Mouse (Mus musculus) forebrain, embryonic 10.5 days (tissue): ENCODE data around the gene Ubl7. TPM values are rescaled to one million over a fixed set of nuclear protein-coding genes. Genes with fewer than 3 reads are reported as not detected.
A peak's percentile ranks its signal among the peaks of the same experiment; 100 is the strongest.
"Not testable (repeated sequence)": the region's sequence is repeated elsewhere in the genome, so short reads cannot be mapped to it uniquely, and the experiment has no call there.

ENCODE experiments used
- DNase-seq: peaks from one replicate; pipeline ENCODE4 v3.0.0-alpha.2; 2017; ENCODE audit warnings: low spot score; ENCODE audit errors: extremely low spot score
- H3K27ac ChIP-seq: fragments of 300-500 bp; sonication (generic); 2 replicates; pipeline ENCODE4 v1.5.1; 2016; ENCODE audit warnings: mild to moderate bottlenecking
- H3K27me3 ChIP-seq: fragments of 300-500 bp; sonication (generic); 2 replicates; pipeline ENCODE4 v1.6.1; 2016; ENCODE audit warnings: mild to moderate bottlenecking; ENCODE audit not compliant: poor library complexity, severe bottlenecking
- H3K36me3 ChIP-seq: fragments of 300-500 bp; sonication (generic); replicated peaks from 2 replicates; pipeline ENCODE4 v1.6.1; 2016; ENCODE audit warnings: mild to moderate bottlenecking, moderate library complexity
- H3K4me1 ChIP-seq: fragments of 300-500 bp; sonication (generic); 2 replicates; pipeline ENCODE4 v1.6.1; 2016
- H3K4me3 ChIP-seq: fragments of 300-500 bp; sonication (generic); 2 replicates; pipeline ENCODE4 v1.5.1; 2016; ENCODE audit warnings: mild to moderate bottlenecking, moderate library complexity
- H3K9me3 ChIP-seq: fragments of 300-500 bp; sonication (generic); 2 replicates; pipeline ENCODE4 v1.6.1; 2016; ENCODE audit warnings: mild to moderate bottlenecking, moderate library complexity
- WGBS: fragments of 180-500 bp; shearing (Covaris S2); methylation state at CpG from one replicate; pipeline ENCODE4 v1.1.7; 2016; 5-methylcytosine and 5-hydroxymethylcytosine counted together
- polyA plus RNA-seq: library from polyadenylated mRNA; unstranded; fragments of >200 nt; fragmentation: Nextera tagmentation; extraction: Ambion mirVana; gene quantifications from 2 replicates; pipeline ENCODE4 v1.2.1, GENCODE M21; 2016

Gene Ubl7
- polyA plus RNA-seq = 109 and 111 TPM in 2 replicates

DNA sequence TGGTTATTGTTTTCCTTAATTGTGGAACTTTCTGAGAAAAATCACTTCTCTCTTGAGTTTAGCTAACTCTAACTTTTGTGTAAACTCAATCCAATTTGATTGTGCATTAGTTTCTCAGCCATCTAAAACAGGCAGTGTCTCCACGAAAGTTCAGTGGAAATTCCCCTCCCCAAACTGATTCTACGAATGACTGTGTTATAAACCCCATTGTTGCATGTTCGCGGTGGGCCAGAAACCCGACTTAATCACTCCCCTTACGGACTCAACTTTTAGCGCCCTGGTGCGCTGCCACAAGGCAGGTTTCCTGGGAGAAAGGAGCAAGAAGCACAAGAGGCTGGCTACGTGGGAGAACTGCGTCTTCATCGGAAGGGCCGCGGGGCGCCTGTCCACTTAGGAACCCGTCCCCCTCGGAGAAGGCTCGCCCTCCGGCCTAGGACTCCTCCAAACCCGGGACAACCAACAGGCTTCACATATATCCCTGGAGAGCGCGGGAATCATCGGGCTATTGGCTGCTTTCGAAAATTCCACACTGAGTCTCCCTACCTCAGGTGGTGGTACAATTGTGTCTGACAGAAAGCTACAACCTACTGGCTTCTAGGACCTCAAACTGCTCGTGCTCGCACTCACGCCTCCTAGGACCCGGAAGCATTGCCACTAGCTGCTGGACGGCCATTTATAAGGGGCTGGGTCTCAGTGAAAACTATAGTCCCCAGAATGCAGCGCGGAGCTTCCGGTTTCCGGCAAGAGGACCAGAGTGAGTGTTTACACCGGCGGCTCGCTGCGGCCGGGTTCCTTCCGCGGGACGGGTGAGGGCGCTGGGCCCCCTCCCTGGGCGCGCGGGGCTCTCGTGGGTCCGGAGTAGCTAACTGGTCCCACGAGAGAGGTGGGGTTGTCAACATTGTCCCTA is at the start of gene Ubl7:
TSS of gene Ubl7 (plus strand) at position 726 of the 907 bp plus-strand sequence.
- H3K4me1 ChIP-seq = peaks cover 19% of the 10 kb centered on the region
- peak within 1 kb of the TSS; percentile 59 for H3K4me3 ChIP-seq
- H3K27me3 ChIP-seq = no peaks in the 10 kb centered on the region
- whole genome bisulfite sequencing = under 1% methylated on average over 47 of the region's 47 CpGs
- H3K27ac ChIP-seq = peak within 1 kb of the TSS; percentile 92
- H3K9me3 ChIP-seq = no peaks in the 10 kb centered on the region
- H3K36me3 ChIP-seq = peaks cover 11% of the 10 kb centered on the region; the same call in 1 of the 2 replicates
- peak; percentile 92 for DNase-seq

- Histone ChIP-seq H3K27me3 (no peaks in the 10 kb centered on the region), H3K9me3 (no peaks in the 10 kb centered on the region), H3K27ac (no peak overlapping the region), H3K4me1 (peaks cover 7% of the 10 kb centered on the region), H3K36me3 (no peaks in the 10 kb centered on the region), H3K4me3 (no peak overlapping the region)
- 56% methylated on average over 9 of the region's 9 CpGs for WGBS
- DNase-seq = peak; percentile 35
These were observed 48.8 kb upstream of the Ubl7 start for GRCm38 (mm10) chr9:57861951-57862471.

- no peak overlapping the region for H3K4me3 ChIP-seq
- no peak for DNase-seq
- no peaks in the 10 kb centered on the region for H3K9me3 ChIP-seq
- peaks cover 7% of the 10 kb centered on the region for H3K4me1 ChIP-seq
- no peaks in the 10 kb centered on the region for H3K36me3 ChIP-seq
- no peak overlapping the region for H3K27ac ChIP-seq
- H3K27me3 ChIP-seq = no peaks in the 10 kb centered on the region
These were observed 46.4 kb upstream of the Ubl7 start for GRCm38 (mm10) chr9:57864336-57864735.

DNA sequence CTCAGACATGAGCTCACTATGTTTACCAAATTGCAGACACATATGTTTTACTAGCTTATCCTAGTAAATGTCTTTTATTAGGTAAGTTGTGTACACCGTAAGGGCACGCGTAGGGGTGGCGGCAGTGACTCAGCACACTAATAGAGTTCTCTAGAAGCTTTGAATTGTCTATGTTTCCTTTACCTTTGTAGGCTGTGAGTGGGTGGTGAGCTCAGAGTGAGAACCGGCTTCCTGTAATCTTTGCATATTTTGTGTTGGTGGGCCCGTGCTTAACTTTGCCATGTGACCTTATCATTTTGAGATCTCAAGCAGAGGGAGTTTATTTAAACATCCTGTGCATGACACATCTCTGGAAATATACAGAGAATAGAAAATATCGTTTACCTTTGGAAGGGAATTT is 44.2 kb upstream of the Ubl7 start:
- Histone ChIP-seq H3K36me3 (no peaks in the 10 kb centered on the region), H3K27me3 (no peaks in the 10 kb centered on the region), H3K4me3 (no peak overlapping the region), H3K4me1 (peaks cover 7% of the 10 kb centered on the region), H3K9me3 (no peaks in the 10 kb centered on the region), H3K27ac (no peak overlapping the region)
- WGBS = 91% methylated on average over 7 of the region's 7 CpGs
- no peak for DNase-seq

DNA sequence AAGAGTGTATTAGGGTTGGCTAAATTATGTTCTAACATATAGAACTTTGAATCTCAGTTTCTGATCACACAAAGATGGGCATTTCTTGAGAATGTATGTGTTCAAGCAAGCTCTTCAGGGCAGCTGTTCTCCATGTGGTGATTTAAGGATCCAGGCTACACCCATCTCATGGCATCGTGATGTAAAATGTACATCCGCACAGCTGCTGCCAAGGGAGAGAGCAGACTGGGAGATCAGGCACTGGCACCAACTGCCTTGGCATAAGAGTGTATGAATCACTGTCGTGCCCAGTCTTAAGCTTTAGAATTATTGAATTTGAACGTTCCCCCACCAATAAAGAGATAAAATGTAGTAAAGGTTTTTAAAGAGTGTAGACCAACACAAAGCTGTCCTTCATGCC is 43.5 kb upstream of the Ubl7 start:
- Histone ChIP-seq H3K27ac (no peak overlapping the region), H3K9me3 (no peaks in the 10 kb centered on the region), H3K36me3 (no peaks in the 10 kb centered on the region), H3K4me1 (peaks cover 3% of the 10 kb centered on the region), H3K27me3 (no peaks in the 10 kb centered on the region), H3K4me3 (no peak overlapping the region)
- DNase-seq = no peak
- WGBS = 91% methylated on average over 4 of the region's 4 CpGs

DNA sequence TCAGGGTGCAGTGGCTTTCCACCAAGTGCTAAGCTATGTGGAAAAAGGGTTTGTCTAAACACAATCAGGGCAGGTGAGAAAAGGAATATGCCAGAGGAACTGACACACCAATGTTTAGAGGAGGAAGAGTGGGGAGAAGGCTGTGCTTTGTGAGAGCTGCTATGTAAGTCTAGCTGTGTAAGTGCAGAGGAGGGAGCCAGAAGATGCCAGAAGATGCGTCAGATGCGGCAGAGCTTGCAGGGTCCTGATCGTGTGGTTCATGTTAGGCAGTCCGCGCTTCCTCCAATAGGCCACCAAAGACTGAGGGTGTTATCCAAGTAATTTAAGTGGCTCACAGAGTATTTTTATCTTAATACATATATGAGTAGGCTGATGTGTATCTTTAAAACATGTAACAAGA is 42.9 kb upstream of the Ubl7 start:
- no peaks in the 10 kb centered on the region for H3K36me3 ChIP-seq
- H3K4me3 ChIP-seq = no peak overlapping the region
- no peak for DNase-seq
- H3K4me1 ChIP-seq = no peaks in the 10 kb centered on the region
- no peak overlapping the region for H3K27ac ChIP-seq
- H3K9me3 ChIP-seq = no peaks in the 10 kb centered on the region
- WGBS = 86% methylated on average over 5 of the region's 5 CpGs
- H3K27me3 ChIP-seq = no peaks in the 10 kb centered on the region

DNA sequence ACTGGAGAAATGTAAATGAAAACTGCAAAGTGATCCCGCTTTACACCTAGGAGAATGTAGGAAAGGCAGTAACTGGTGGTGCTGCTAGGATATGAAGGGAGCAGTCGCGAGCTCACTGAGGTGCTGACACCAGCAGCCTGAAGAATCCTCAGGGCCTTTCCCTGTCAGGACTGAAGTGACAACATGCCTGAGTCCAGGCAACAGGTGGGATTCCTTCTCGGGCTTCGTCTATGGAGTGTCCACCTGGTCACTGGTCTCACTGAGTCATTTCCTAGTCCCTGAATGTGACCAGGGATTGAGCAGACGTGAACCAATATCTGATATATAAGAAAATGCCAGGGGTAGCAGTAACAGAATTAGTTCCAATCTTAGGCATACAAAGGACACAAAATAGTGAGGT is 42.0 kb upstream of the Ubl7 start:
- Histone ChIP-seq H3K9me3 (no peaks in the 10 kb centered on the region), H3K4me3 (no peak overlapping the region), H3K36me3 (no peaks in the 10 kb centered on the region), H3K27me3 (no peaks in the 10 kb centered on the region), H3K27ac (no peak overlapping the region), H3K4me1 (no peaks in the 10 kb centered on the region)
- DNase-seq = no peak
- WGBS = 86% methylated on average over 6 of the region's 6 CpGs

DNA sequence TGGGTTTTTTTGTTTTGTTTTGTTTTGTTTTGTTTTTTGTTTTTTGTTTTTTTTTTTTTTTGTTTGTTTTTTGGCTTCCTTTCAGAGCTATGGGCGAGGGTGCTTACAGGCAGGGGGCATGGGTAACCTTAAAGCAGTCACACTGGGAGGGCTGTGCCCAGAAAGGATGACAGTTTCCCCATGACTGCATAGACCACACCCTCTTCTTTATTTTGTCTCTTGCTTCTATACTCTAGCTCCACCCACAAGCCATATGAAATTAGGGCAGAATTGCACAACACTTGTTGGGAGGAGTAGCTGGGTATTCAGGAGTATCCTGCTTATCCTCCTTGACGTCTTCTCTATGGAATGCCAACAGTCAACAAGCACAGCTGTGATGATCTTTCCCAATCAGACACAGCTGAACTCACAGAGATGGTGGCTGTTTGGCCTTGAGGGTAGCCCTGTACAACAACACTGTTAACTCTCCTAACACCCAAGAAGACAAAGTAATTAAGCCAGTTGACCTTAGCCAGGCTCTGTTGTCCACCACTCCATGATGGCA is 40.4 kb upstream of the Ubl7 start:
- no peak for DNase-seq
- no peak overlapping the region for H3K27ac ChIP-seq
- no peaks in the 10 kb centered on the region for H3K4me1 ChIP-seq
- no peaks in the 10 kb centered on the region for H3K27me3 ChIP-seq
- 40% methylated on average over 2 of the region's 2 CpGs for WGBS
- no peak overlapping the region for H3K4me3 ChIP-seq
- no peaks in the 10 kb centered on the region for H3K9me3 ChIP-seq
- H3K36me3 ChIP-seq = no peaks in the 10 kb centered on the region

GRCm38 (mm10) chr9:57874134-57874533 is 36.6 kb upstream of the Ubl7 start:
- no peaks in the 10 kb centered on the region for H3K27me3 ChIP-seq
- DNase-seq = no peak
- WGBS = 88% methylated on average over 5 of the region's 5 CpGs
- H3K27ac ChIP-seq = no peak overlapping the region
- no peaks in the 10 kb centered on the region for H3K9me3 ChIP-seq
- no peaks in the 10 kb centered on the region for H3K4me1 ChIP-seq
- H3K4me3 ChIP-seq = no peak overlapping the region
- H3K36me3 ChIP-seq = no peaks in the 10 kb centered on the region

- Histone ChIP-seq H3K27me3 (no peaks in the 10 kb centered on the region), H3K27ac (no peak overlapping the region), H3K4me3 (no peak overlapping the region), H3K36me3 (no peaks in the 10 kb centered on the region), H3K4me1 (peaks cover 2% of the 10 kb centered on the region; the same call in 1 of the 2 replicates), H3K9me3 (no peaks in the 10 kb centered on the region)
- WGBS = 82% methylated on average over 3 of the region's 3 CpGs
- DNase-seq = no peak
These were observed 35.8 kb upstream of the Ubl7 start for GRCm38 (mm10) chr9:57874994-57875393.

DNA sequence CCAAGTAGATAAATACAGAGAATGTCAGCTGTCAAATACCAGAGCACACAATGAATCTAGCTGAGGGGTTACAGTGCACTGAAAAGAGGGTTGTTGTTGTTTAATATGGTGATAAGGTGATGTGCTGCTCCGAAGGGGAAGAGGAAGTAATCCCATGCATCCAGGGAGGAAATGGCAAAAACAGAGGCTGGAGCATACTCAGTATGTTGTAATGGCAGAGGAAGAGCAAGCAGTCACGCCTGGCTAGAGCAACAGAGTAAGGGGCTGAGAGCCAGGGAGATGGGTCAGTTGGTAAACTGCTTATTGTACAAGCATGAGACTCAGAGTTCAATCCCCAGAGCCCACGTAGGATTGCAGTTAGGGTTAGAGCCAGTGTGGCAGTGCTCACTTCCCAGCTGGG is 31.6 kb upstream of the Ubl7 start:
- peaks cover 21% of the 10 kb centered on the region for H3K4me1 ChIP-seq
- no peaks in the 10 kb centered on the region for H3K9me3 ChIP-seq
- H3K36me3 ChIP-seq = no peaks in the 10 kb centered on the region
- H3K4me3 ChIP-seq = no peak overlapping the region
- H3K27me3 ChIP-seq = no peaks in the 10 kb centered on the region
- no peak for DNase-seq
- H3K27ac ChIP-seq = no peak overlapping the region
- 60% methylated on average over 3 of the region's 3 CpGs for WGBS

DNA sequence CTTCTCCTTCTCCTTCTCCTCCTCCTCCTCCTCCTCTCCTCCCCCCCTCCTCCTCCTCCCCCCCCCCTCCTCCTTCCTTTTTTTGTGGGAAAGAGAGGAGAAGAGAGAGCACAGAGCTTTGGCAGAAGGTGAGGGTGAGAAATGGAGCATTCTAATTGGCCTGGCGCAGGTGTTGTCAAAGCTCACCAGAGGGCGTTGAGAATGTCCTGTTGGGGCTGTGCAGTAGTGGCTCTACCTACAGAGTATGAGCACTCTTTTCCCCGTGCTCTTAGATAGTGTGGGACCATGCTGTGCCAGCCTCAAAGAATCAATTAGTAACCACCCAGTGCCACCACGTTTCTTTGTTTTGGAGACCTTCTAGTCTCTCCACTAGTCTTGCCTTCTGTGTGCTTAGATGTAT is 30.5 kb upstream of the Ubl7 start:
- Histone ChIP-seq H3K9me3 (no peaks in the 10 kb centered on the region), H3K36me3 (no peaks in the 10 kb centered on the region), H3K27me3 (no peaks in the 10 kb centered on the region), H3K4me3 (no peak overlapping the region), H3K27ac (no peak overlapping the region), H3K4me1 (peaks cover 21% of the 10 kb centered on the region)
- WGBS = 16% methylated on average over 4 of the region's 4 CpGs
- no peak for DNase-seq

DNA sequence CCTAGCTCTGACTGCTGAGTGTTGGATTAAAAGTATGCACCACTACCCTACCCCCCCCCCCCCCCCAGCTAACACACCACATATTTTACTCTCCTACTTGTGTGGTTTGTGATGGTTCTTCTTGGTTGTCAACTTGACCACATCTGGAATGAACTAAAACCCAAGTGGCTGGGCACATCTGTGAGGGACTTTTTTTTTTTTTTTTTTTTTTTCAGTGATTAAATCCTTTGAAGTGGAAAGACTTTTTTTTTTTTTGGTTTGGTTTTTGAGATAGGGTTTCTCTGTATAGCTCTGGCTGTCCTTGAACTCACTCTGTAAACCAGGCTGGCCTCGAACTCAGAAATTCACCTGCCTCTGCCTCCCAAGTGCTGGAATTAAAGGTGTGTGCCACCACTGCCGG is 29.0 kb upstream of the Ubl7 start:
- not testable (repeated sequence) for H3K27ac ChIP-seq, H3K36me3 ChIP-seq, DNase-seq, H3K9me3 ChIP-seq, H3K4me3 ChIP-seq, H3K27me3 ChIP-seq
- H3K4me1 ChIP-seq = peaks cover 21% of the 10 kb centered on the region
- 95% methylated on average over 2 of the region's 2 CpGs for WGBS
